Mouse (Mus musculus): ENCODE measurements around the gene Ywhaq.

Gene Ywhaq

GRCm38 (mm10) chr12:21417100-21418070 is at the start of gene Ywhaq:
Gene Ywhaq, minus strand, starts transcription at chr12:21417637.
- peak; percentile 93 for DNase-seq (ENCODE audit: low read depth)

DNA sequence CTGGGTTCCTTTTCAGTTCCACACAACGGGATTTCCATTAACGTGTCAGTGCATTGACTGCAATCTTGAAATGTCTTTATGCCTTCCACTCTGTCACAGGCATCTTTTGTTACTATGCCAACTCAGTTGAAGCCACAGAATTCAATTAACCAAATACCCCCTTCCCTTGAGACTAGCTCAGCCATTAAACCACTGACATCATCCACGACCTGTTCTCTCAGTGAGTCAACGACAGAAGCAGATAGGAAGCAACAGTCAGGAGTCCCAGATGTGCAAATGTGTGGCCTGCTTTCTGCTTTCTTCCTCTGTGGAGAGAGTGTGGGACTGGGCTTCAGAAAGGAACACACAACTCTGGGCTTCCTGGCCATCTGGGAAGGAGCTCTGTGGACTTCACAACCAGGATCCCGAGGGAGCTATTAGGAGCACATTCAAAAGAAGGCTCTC is 46.0 kb upstream of the Ywhaq start:
- no peak for DNase-seq (ENCODE audit: low read depth)

DNA sequence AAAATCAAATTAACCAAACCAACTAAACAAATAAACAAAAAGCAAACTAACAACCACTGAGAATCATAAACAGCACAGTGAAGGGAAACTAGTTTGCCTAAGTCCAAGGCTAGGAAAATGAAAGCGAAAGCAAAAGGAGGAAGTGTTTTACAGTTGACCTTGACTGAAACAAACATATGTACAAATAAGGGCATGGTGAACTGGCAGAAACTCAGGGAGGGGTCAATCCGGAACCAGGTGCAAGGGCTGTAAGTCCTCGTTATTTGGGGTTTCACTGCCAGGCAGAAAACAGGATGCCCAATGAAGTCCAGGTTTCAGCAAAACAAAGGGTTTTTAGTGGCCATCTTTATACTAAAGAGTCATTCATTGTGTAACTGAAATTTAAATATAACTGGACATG is 45.2 kb upstream of the Ywhaq start:
- DNase-seq (ENCODE audit: low read depth): no peak

GRCm38 (mm10) chr12:21459681-21460080 is 42.2 kb upstream of the Ywhaq start:
- DNase-seq (ENCODE audit: low read depth): no peak

DNA sequence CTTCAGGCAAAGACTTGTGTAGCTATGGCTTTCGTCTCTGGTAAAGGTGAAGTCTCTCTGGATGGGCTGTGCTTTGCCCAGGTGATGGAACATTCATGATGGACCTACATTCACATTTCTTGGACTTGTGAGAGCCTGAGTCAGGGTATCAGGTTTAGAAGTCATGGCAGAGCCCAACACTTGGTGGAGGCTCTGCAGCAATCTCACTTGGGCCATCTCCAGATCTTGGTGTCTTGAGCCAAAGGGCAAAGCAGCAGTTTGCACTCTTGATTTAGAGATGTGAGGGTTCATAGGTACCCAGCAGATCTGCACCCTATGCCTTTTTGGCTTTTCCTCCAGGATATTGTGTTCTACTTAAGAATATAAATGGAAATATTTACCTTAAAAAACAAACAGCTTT is 38.6 kb upstream of the Ywhaq start:
- DNase-seq (ENCODE audit: low read depth): no peak

GRCm38 (mm10) chr12:21451752-21452151 is 34.3 kb upstream of the Ywhaq start:
- no peak for DNase-seq (ENCODE audit: low read depth)

DNA sequence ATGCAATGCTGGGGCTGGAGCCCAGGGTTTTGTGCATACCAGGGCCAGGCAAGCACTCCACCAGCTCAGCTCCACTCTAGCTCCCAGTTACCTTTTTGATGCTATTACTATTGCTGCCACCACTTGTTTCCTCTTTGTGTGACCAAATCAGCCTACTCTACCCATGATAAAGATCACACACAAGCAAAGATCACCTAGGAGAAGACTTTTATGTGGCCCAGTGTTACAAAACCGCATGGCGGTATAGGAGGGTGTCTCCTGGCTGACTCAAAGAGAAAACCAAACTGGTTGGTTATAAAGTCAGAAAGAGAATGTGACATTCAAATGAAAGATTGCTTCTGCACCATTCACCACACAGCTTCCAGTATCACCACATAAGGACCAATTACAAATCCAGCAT is 33.9 kb upstream of the Ywhaq start:
- DNase-seq (ENCODE audit: low read depth): no peak

GRCm38 (mm10) chr12:21443783-21444182 is 26.3 kb upstream of the Ywhaq start:
- no peak for DNase-seq (ENCODE audit: low read depth)

- DNase-seq (ENCODE audit: low read depth): no peak
Measured at GRCm38 (mm10) chr12:21441870-21442269, 24.4 kb upstream of the Ywhaq start.

DNA sequence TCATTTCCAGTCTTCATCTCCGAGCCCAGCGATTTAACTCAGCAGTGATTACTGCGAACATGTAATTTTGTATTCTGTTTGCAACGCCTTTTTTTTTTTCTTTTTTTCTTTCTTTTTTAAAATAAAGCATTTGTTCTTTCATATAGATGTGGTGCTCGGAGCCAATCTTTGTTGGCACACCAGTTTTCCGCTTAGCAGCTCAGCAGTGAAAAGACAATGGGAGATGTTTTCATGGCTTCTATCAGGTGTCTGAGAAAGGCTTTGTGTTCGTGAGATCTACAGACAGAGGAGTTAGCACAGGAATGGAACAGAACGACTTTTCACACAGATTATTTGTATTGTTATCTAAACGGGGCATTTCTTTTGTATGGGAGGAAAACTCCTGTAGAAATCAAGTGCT is 22.0 kb upstream of the Ywhaq start:
- no peak for DNase-seq (ENCODE audit: low read depth)

DNA sequence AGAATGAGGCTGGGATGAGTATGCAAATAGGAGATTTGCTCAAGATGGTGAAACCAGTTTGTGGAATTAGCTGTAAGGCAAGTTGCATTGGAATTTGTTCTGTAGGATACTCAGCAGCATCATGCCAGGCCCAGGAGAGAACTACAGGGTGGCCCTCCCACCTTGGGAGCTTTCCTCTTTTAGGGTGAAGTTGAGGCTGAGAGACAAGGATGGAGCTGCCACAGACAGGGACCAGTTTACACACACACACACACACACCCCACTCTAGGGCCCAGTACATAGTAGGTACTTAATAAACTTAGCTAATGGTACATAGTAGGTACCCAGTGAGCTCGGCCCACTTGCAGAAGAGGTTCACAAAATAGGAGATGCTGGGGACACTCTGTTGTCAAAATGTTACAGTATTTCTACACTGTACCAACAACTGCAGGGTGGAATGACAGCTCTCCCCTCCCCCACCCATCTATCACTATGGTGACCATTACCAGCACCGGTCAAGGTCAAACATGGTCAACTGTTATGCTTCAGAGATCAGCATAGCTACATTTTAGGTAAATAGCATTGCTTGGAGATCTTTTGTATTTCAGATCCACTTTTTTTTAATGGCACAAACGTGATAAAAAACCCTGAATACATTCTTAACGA is 21.4 kb upstream of the Ywhaq start:
- no peak for DNase-seq (ENCODE audit: low read depth)

DNA sequence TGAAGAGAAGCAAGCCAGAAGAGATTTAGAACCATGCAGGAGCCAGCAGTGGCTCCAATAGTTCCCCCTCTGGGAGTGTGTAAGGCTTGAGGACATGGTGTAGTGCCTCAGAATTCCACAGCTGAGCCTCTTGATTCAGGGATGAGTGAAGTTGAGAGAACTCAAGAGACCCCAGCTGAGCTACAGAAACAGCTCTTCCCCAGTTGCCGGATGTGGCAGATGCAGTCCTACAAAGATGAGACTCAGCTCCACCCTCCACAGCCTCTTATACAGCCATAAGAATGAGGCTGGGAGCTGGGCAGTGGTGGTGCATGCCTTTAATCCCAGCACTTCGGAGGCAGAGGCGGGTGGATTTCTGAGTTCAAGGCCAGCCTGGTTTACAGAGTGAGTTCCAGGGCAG is 20.9 kb upstream of the Ywhaq start:
- DNase-seq (ENCODE audit: low read depth): no peak

DNA sequence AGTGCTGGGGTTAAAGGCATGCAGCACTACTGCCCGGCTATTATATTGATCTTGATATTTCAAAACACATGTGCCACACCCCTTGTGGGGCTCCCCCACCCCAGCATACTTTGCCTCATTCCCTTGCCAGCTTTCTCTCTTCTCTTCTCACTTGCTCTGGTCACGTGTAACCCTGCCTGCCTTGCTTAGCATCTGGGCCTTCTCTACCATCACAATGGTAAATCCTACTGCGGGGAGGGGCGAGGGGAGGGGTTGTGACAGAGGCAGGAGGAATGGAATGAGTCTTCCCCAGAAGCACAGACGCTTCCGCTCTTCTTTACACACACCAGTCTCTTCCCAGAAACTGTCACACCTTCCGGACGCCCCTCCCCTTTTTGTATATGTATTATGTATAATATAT is 14.5 kb upstream of the Ywhaq start:
- no peak for DNase-seq (ENCODE audit: low read depth)

GRCm38 (mm10) chr12:21431039-21431438 is 13.6 kb upstream of the Ywhaq start:
- DNase-seq (ENCODE audit: low read depth): no peak

- no peak for DNase-seq (ENCODE audit: low read depth)
Measured at GRCm38 (mm10) chr12:21430140-21430539, 12.7 kb upstream of the Ywhaq start.

DNA sequence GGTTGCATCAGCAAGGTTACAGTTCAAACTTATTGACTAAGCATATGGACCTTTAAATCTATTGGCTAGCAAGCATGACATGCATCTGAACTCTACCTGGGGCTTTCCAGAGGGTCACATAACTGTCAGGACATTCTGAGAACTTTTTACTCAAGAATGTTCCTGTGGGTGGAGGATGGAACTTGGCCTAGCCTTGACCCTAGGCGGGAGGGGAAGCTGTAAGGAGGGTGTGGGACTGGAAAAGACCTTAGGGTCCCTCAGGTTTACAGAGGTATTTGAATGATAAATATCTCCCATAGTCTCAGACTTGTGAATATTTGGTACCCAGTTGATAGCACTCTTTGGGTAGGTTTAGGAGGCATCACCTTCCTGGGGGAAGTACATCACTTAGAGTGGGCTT is 11.6 kb upstream of the Ywhaq start:
- no peak for DNase-seq (ENCODE audit: low read depth)

GRCm38 (mm10) chr12:21426065-21426940 is 8.9 kb upstream of the Ywhaq start:
- no peak for DNase-seq (ENCODE audit: low read depth)

DNA sequence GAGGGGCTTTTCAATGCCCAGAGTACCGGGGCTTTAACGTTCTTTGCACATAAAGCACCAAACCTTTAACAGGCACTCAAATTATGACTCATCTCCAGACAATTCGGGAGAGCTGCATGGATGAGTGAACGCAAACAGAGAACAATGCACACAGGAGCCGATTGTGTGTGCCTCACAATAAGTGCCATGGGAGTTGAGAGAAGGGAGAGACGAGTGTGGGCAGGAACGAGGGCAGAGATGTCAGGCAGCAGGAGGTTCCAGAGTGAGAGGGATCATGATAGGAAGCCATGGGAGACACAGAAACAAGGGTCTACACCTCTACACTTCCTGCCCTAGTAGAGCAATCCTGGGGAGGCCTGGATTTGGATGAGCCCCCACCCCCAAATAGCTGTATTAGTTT is 7.2 kb upstream of the Ywhaq start:
- DNase-seq (ENCODE audit: low read depth): no peak

DNA sequence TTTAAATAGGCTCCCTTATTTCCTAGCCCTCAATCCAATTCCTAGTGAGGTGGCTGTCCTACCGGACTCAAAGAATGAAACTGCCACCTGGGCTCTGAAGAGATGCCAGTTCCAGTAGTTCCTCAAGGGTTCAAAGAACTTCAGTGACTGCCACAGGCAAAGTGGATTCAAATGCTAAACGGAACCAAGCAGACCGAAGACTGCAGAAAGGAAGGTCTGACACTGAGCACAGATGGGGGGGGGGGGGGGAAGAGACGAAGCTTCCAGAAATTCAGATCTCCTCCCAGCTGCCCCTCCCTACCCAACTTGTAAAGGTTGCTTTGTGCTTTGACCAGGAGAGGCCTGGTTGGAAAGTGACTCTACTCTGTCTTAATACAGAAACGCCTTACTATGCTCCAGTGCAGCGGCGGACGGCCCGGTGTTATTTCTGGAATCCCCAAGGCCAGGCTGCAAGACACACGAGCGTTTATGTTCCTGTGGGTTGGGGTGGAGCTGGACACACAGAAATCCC is 1.2 kb upstream of the Ywhaq start:
- DNase-seq (ENCODE audit: low read depth): no peak

DNA sequence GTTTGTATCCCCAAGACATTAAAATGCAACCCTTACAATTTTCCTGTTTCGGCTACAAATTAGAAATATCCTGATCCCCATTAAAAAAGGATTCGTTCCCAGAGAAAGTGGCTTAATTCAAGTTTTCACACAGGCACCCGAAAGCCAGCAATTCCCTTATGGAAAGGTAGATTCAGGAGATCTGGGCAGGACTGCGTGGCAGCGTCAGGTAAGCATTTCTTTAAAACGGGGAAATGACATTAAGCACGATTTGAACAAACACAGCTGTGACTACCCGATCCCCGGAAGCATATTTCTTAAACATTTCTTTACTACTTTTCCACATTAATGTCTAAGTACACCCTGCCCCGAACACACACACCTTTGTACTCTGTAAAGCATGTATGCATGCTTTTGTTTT is 646 bp upstream of the Ywhaq start:
- no peak for DNase-seq (ENCODE audit: low read depth)

DNA sequence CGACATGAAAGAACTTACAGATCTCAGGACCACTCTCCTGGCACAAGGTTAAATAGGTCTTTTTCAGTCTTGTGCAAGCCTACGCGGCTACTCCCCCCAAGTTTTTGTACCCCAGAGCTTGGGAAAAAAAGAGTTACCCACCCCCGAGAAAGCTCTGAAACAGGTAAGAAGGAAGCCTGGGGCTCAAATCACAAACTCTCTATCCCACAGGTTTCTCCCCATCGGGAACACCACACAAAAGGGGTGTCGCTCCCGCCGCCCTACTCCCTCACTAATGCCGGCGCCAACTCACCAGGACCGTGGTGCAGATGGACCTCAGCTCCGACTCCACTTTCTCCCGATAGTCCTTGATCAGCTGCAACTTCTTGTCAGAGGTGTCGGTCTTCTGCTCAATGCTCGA is 931 bp downstream of the Ywhaq start:
- DNase-seq (ENCODE audit: low read depth): no peak

GRCm38 (mm10) chr12:21410620-21411019 is 6.8 kb downstream of the Ywhaq start:
- DNase-seq (ENCODE audit: low read depth): peak; percentile 21
